Mouse (Mus musculus) C2C12 (cell line): ENCODE results near the gene Col18a1.

ENCODE experiments used
- CTCF ChIP-seq: IDR thresholded peaks from one replicate; pipeline ENCODE4 v1.5.1; 2011; ENCODE audit not compliant: control insufficient read depth, insufficient read depth, insufficient read length
- FOSL1 ChIP-seq: IDR thresholded peaks from one replicate; pipeline ENCODE4 v1.8.0; 2011; ENCODE audit warnings: mild to moderate bottlenecking, low read length; ENCODE audit not compliant: poor library complexity, insufficient read depth, severe bottlenecking
- MAX ChIP-seq: IDR thresholded peaks from one replicate; pipeline ENCODE4 v1.6.1; 2011; ENCODE audit warnings: mild to moderate bottlenecking, control low read depth
- MYOG ChIP-seq: IDR thresholded peaks from one replicate; pipeline ENCODE4 v1.6.1; 2011; ENCODE audit not compliant: control insufficient read depth, insufficient read length; ENCODE audit errors: extremely low read depth
- USF1 ChIP-seq: IDR thresholded peaks from one replicate; pipeline ENCODE4 v1.6.1; 2011; ENCODE audit warnings: low read depth, mild to moderate bottlenecking, control low read depth, moderate library complexity

- TF ChIP-seq CTCF (no peak), FOSL1 (no peak), MYOG (no peak), MAX (no peak), USF1 (no peak)
Observed at GRCm38 (mm10) chr10:77062393-77063010, 103.8 kb downstream of the Col18a1 start.
